Mouse (Mus musculus): ENCODE results near the gene Lsmem1.

GRCm38 (mm10) chr12:40223676-40224075 lies 24.4 kb upstream of the Lsmem1 start:
- TF ChIP-seq GATA1 (IDR thresholded peaks at IDR 0.05; ENCODE audit: low read length) (no peak), TAL1 (IDR thresholded peaks at IDR 0.05; ENCODE audit: low read length) (no peak)
